Mouse (Mus musculus): ENCODE measurements around the gene Tead2.

The Tead2 gene

GRCm38 (mm10) chr7:45191803-45192363, 23.7 kb upstream of the Tead2 start:
- no peak for DNase-seq (ENCODE audit: low spot score)

GRCm38 (mm10) chr7:45192585-45193310, 22.8 kb upstream of the Tead2 start:
- no peak for DNase-seq (ENCODE audit: low spot score)

GRCm38 (mm10) chr7:45193406-45193805, 22.1 kb upstream of the Tead2 start:
- DNase-seq (ENCODE audit: low spot score), result no peak

- DNase-seq (ENCODE audit: low spot score), result no peak
Observed at GRCm38 (mm10) chr7:45193871-45194785, 21.4 kb upstream of the Tead2 start.

GRCm38 (mm10) chr7:45195341-45196175, 20.0 kb upstream of the Tead2 start:
- DNase-seq (ENCODE audit: low spot score), result no peak

- no peak for DNase-seq (ENCODE audit: low spot score)
Observed at GRCm38 (mm10) chr7:45196176-45196535, 19.4 kb upstream of the Tead2 start.

GRCm38 (mm10) chr7:45196994-45197393, 18.6 kb upstream of the Tead2 start:
- no peak for DNase-seq (ENCODE audit: low spot score)

- no peak for DNase-seq (ENCODE audit: low spot score)
Observed at GRCm38 (mm10) chr7:45198435-45198834, 17.1 kb upstream of the Tead2 start.

GRCm38 (mm10) chr7:45198961-45199360, 16.6 kb upstream of the Tead2 start:
- no peak for DNase-seq (ENCODE audit: low spot score)

- DNase-seq (ENCODE audit: low spot score), result no peak
Observed at GRCm38 (mm10) chr7:45202654-45203053, 12.9 kb upstream of the Tead2 start.

GRCm38 (mm10) chr7:45204380-45205143, 11.0 kb upstream of the Tead2 start, which contains the start of gene Ccdc155:
Gene Ccdc155 (minus strand): TSS chr7:45204892.
- peak; percentile 91 for DNase-seq (ENCODE audit: low spot score)

GRCm38 (mm10) chr7:45208260-45208659, 7.3 kb upstream of the Tead2 start:
- no peak for DNase-seq (ENCODE audit: low spot score)

- no peak for DNase-seq (ENCODE audit: low spot score)
Observed at GRCm38 (mm10) chr7:45211070-45211469, 4.5 kb upstream of the Tead2 start.

GRCm38 (mm10) chr7:45211851-45212251, 3.7 kb upstream of the Tead2 start, which contains the start of gene Dkkl1:
Gene Dkkl1 (minus strand): TSS chr7:45212147.
- DNase-seq (ENCODE audit: low spot score), result no peak

- DNase-seq (ENCODE audit: low spot score), result no peak
Observed at GRCm38 (mm10) chr7:45212356-45212755, 3.2 kb upstream of the Tead2 start.

GRCm38 (mm10) chr7:45213708-45214107, 1.8 kb upstream of the Tead2 start:
- no peak for DNase-seq (ENCODE audit: low spot score)

GRCm38 (mm10) chr7:45216442-45217183, 1.1 kb downstream of the Tead2 start:
- DNase-seq (ENCODE audit: low spot score), result no peak

GRCm38 (mm10) chr7:45221680-45222079, 6.1 kb downstream of the Tead2 start:
- no peak for DNase-seq (ENCODE audit: low spot score)

- DNase-seq (ENCODE audit: low spot score), result no peak
Observed at GRCm38 (mm10) chr7:45224826-45225225, 9.3 kb downstream of the Tead2 start.

- DNase-seq (ENCODE audit: low spot score), result no peak
Observed at GRCm38 (mm10) chr7:45226421-45226820, 10.9 kb downstream of the Tead2 start.
